Mouse (Mus musculus): ENCODE data around the gene Trit1. TPM values are rescaled to one million over a fixed set of nuclear protein-coding genes. Genes with fewer than 3 reads are reported as not detected.

Gene Trit1
- polyA plus RNA-seq, 1 experiment, result 18.2 TPM

- no peak for DNase-seq (ENCODE audit: extremely low spot score in 1 of 2, low spot score in 1 of 2)
These were observed 77.5 kb downstream of the Trit1 start for GRCm38 (mm10) chr4:123093869-123094268.

Other genes with a start within 250 kb of the Trit1 start
- 106 and 119 TPM in 2 replicates for gene Ppt1, start 180.4 kb upstream of the Trit1 start, polyA plus RNA-seq (2012; rRNA removed)
- gene Cap1, start 130.5 kb upstream of the Trit1 start, polyA plus RNA-seq (2012; rRNA removed), result 142 and 146 TPM in 2 replicates
- gene Mfsd2a, start 55.4 kb upstream of the Trit1 start, polyA plus RNA-seq (2012; rRNA removed), result 40.7 and 40.8 TPM in 2 replicates
- gene Mycl, start 20.9 kb upstream of the Trit1 start, polyA plus RNA-seq (2012; rRNA removed), result 10.0 and 12.0 TPM in 2 replicates
- gene Bmp8b, start 88.6 kb downstream of the Trit1 start, polyA plus RNA-seq (2012; rRNA removed), result 0.36 TPM in 2 replicates
- gene Oxct2b, start 99.7 kb downstream of the Trit1 start, polyA plus RNA-seq (2012; rRNA removed), result 0.15 and 0.22 TPM in 2 replicates
- gene Ppie, start 123.4 kb downstream of the Trit1 start, polyA plus RNA-seq (2012; rRNA removed), result 21.9 and 22.7 TPM in 2 replicates
- gene Hpcal4, start 166.6 kb downstream of the Trit1 start, polyA plus RNA-seq (2012; rRNA removed), result 523 and 615 TPM in 2 replicates
- gene Nt5c1a, start 184.9 kb downstream of the Trit1 start, polyA plus RNA-seq (2012; rRNA removed), result 3.2 and 3.8 TPM in 2 replicates
- gene Heyl, start 217.0 kb downstream of the Trit1 start, polyA plus RNA-seq (2012; rRNA removed), result 5.9 and 7.1 TPM in 2 replicates
- gene Pabpc4, start 245.8 kb downstream of the Trit1 start, polyA plus RNA-seq (2012; rRNA removed), result 39.4 and 40.2 TPM in 2 replicates